In genomic region chr9:122950643-122951475, GRCm38 (mm10) we compare ENCODE assay signal across 8 mouse cellular contexts. TPM values are rescaled to one million over a fixed set of nuclear protein-coding genes. Genes with fewer than 3 reads are reported as not detected.
DNase-seq lines count a peak whose midpoint lies in the region; ATAC-seq lines count a peak whose summit lies in the region.

Gene 1110059G10Rik (minus strand): TSS chr9:122951000.
Gene Kif15 (plus strand): TSS chr9:122951046.

- H3K4me2 ChIP-seq in heart, embryonic 13.5 days, result peak within 1 kb of the TSS; percentile 91
- peak within 1 kb of the TSS; percentile 83 for H3K4me2 ChIP-seq in liver, embryonic 13.5 days
- peak within 1 kb of the TSS; percentile 75 for H3K4me2 ChIP-seq in stomach, embryonic 16.5 days (ENCODE audit: low read depth, low read length)

- H3K27ac ChIP-seq in brown adipose tissue, adult 24 weeks (replicated peaks; ENCODE audit: low read depth, low read length), result peak within 1 kb of the TSS; percentile 90
- H3K27ac ChIP-seq in heart, embryonic 13.5 days (replicated peaks), result peak within 1 kb of the TSS; percentile 87
- peak within 1 kb of the TSS; percentile 76 for H3K27ac ChIP-seq in liver, embryonic 13.5 days
- peak within 1 kb of the TSS; percentile 72 for H3K27ac ChIP-seq in stomach, embryonic 16.5 days (ENCODE audit: low read length)

- no peaks in the 10 kb centered on the region for H3K9me3 ChIP-seq in heart, embryonic 13.5 days
- H3K9me3 ChIP-seq in liver, embryonic 13.5 days (replicated peaks), result no peaks in the 10 kb centered on the region
- no peaks in the 10 kb centered on the region for H3K9me3 ChIP-seq in stomach, embryonic 16.5 days (replicated peaks; ENCODE audit: control insufficient read depth, low read length)

- no peaks in the 10 kb centered on the region for H3K27me3 ChIP-seq in heart, embryonic 13.5 days (replicated peaks)
- H3K27me3 ChIP-seq in liver, embryonic 13.5 days, result no peaks in the 10 kb centered on the region
- H3K27me3 ChIP-seq in stomach, embryonic 16.5 days (ENCODE audit: control insufficient read depth, insufficient read depth, low read length), result no peaks in the 10 kb centered on the region

- DNase-seq in CD4-positive, CD25-positive, alpha-beta regulatory T cell, adult 2 months (ENCODE audit: low read depth, low spot score), result peak; percentile 94
- DNase-seq in fat pad, adult 2 months (ENCODE audit: extremely low read depth, low read depth, low spot score), result peak; percentile 26
- DNase-seq in kidney, postnatal 10 days, result peak; percentile 95
- peak; percentile 89 for DNase-seq in liver, embryonic 13.5 days
- DNase-seq in neural tube, embryonic 10.5 days (ENCODE audit: extremely low spot score, low spot score), result peak; percentile 99

- H3K9ac ChIP-seq in heart, embryonic 13.5 days, result peak within 1 kb of the TSS; percentile 92
- peak within 1 kb of the TSS; percentile 90 for H3K9ac ChIP-seq in liver, embryonic 13.5 days
- peak within 1 kb of the TSS; percentile 86 for H3K9ac ChIP-seq in stomach, embryonic 16.5 days (ENCODE audit: low read length)

- no peaks in the 10 kb centered on the region for H3K4me1 ChIP-seq in brown adipose tissue, adult 24 weeks (ENCODE audit: control insufficient read depth, insufficient read depth, insufficient read length, low read length)
- peaks cover 23% of the 10 kb centered on the region for H3K4me1 ChIP-seq in heart, embryonic 13.5 days
- H3K4me1 ChIP-seq in liver, embryonic 13.5 days (replicated peaks), result peaks cover 29% of the 10 kb centered on the region
- H3K4me1 ChIP-seq in stomach, embryonic 16.5 days (ENCODE audit: control insufficient read depth, insufficient read depth, low read length), result peaks cover 6% of the 10 kb centered on the region

- peaks cover 24% of the 10 kb centered on the region for H3K36me3 ChIP-seq in heart, embryonic 13.5 days
- peaks cover 30% of the 10 kb centered on the region for H3K36me3 ChIP-seq in liver, embryonic 13.5 days
- no peaks in the 10 kb centered on the region for H3K36me3 ChIP-seq in stomach, embryonic 16.5 days (ENCODE audit: control insufficient read depth, insufficient read depth, low read length)

- under 1% methylated on average over 64 of the region's 64 CpGs for WGBS in heart, embryonic 13.5 days
- under 1% methylated on average over 64 of the region's 64 CpGs for WGBS in liver, embryonic 13.5 days (ENCODE audit: insufficient replicate concordance)
- WGBS in stomach, embryonic 16.5 days, result under 1% methylated on average over 64 of the region's 64 CpGs

- ATAC-seq in heart, embryonic 13.5 days (ENCODE audit: extremely low read depth, insufficient number of reproducible peaks, low FRiP score, low TSS enrichment), result peak; percentile 96
- ATAC-seq in liver, embryonic 13.5 days (ENCODE audit: low read depth), result peak; percentile 93
- peak; percentile 98 for ATAC-seq in stomach, embryonic 16.5 days (ENCODE audit: insufficient read depth, low FRiP score)

- peak within 1 kb of the TSS; percentile 99 for H3K4me3 ChIP-seq in brown adipose tissue, adult 24 weeks (ENCODE audit: insufficient read depth, low read depth, low read length)
- H3K4me3 ChIP-seq in heart, embryonic 13.5 days, result peak within 1 kb of the TSS; percentile 93
- peak within 1 kb of the TSS; percentile 90 for H3K4me3 ChIP-seq in liver, embryonic 13.5 days (replicated peaks)
- H3K4me3 ChIP-seq in stomach, embryonic 16.5 days (replicated peaks; ENCODE audit: low read length), result peak within 1 kb of the TSS; percentile 69

RNA-seq across cellular contexts. Expression of gene 1110059G10Rik, which starts in this region (rescaled TPM):
- 26.9 and 39.3 TPM in 2 replicates for polyA plus RNA-seq in brown adipose tissue, adult 24 weeks (2012; ENCODE audit: insufficient read depth, insufficient read length, missing spikeins)
- polyA plus RNA-seq in heart, embryonic 13.5 days (2015; fragmentation: Nextera tagmentation; extraction: Ambion mirVana), result 20.1 and 22.3 TPM in 2 replicates
- polyA plus RNA-seq in liver, embryonic 13.5 days (2015; fragmentation: Nextera tagmentation; extraction: Ambion mirVana), result 19.3 and 22.2 TPM in 2 replicates
- polyA plus RNA-seq in stomach, embryonic 16.5 days (2015; fragmentation: Nextera tagmentation; extraction: Ambion mirVana), result 27.4 and 32.7 TPM in 2 replicates

RNA-seq across cellular contexts. Expression of gene Kif15, which starts in this region (rescaled TPM):
- 0.63 TPM in 1 of 2 replicates, not detected in the other for polyA plus RNA-seq in brown adipose tissue, adult 24 weeks (2012; ENCODE audit: insufficient read depth, insufficient read length, missing spikeins)
- 27.5 and 27.6 TPM in 2 replicates for polyA plus RNA-seq in heart, embryonic 13.5 days (2015; fragmentation: Nextera tagmentation; extraction: Ambion mirVana)
- 34.7 and 36.4 TPM in 2 replicates for polyA plus RNA-seq in liver, embryonic 13.5 days (2015; fragmentation: Nextera tagmentation; extraction: Ambion mirVana)
- polyA plus RNA-seq in stomach, embryonic 16.5 days (2015; fragmentation: Nextera tagmentation; extraction: Ambion mirVana), result 32.0 and 36.2 TPM in 2 replicates

Comparison
In these comparisons a context has a peak if more than half of its experiments do, and no peak if none do; other contexts are left out.
1. Peak in every context shown above with its lines: DNase-seq, ATAC-seq, H3K4me3 ChIP-seq and H3K27ac ChIP-seq.
2. RNA of gene Kif15 (polyA plus RNA-seq): 32.0 to 36.2 TPM in stomach, embryonic 16.5 days, 34.7 to 36.4 TPM in liver, embryonic 13.5 days and 27.5 to 27.6 TPM in heart, embryonic 13.5 days; 0.63 TPM in brown adipose tissue, adult 24 weeks; every median in the first group is over 10 times any median in the second.
3. DNase-seq: peak in every context shown above with its lines; median percentile 99 in neural tube, embryonic 10.5 days; 95 in kidney, postnatal 10 days; 94 in CD4-positive, CD25-positive, alpha-beta regulatory T cell, adult 2 months; 89 in liver, embryonic 13.5 days; 26 in fat pad, adult 2 months.